Mouse (Mus musculus) adipocyte (in vitro differentiated cells): ENCODE measurements around the gene Pex3.
A peak's percentile ranks its signal among the peaks of the same experiment; 100 is the strongest.

Experiments
- DNase-seq: peaks from one replicate; pipeline ENCODE4 v3.0.0-alpha.2; 2016; ENCODE audit warnings: low spot score

The Pex3 gene

GRCm38 (mm10) chr10:13552646-13553497, at the start of gene Pex3, which contains the start of gene Adat2:
Gene Pex3, minus strand, starts transcription at chr10:13553142.
Gene Adat2, plus strand, starts transcription at chr10:13552894.
- DNase-seq = peak; percentile 89

DNA sequence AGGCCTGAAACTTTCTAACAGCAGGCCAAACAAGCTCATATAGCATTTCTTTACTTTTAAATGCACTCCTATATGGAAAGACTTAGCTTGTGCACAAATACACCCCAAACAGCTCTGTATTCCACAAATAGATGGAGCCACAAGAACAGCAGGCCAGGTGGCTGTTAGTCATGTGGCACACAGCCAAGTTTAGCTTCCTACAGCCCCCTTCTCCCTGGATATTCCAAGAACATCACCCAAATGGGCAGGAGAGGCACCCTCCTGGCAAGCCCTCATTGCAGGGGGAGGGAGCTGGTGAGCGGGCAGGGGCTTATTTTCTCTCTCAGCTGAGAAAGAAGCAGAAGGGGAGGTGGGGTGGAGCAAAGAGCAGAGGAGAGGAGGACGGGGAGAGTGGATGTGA, 48.0 kb upstream of the Pex3 start:
- no peak for DNase-seq

DNA sequence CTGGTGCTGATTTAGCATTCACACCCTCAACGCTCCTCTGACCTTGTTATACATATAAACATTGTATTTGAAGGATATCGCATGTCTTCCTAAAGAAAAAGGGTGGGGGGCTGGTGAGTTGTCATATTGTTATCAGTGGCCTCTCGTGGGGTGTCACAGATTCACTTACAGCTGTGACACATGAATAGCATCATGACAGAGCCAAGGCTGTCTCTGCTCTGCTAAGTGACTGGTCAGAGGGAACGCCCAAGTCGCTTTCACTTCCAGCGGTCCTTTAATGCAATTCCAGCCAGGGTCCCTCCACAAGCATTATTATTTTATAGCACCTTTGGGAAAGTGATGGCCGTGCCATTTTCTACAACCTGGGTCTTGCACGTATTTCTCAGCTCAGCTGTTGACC, 44.5 kb upstream of the Pex3 start:
- no peak for DNase-seq

DNA sequence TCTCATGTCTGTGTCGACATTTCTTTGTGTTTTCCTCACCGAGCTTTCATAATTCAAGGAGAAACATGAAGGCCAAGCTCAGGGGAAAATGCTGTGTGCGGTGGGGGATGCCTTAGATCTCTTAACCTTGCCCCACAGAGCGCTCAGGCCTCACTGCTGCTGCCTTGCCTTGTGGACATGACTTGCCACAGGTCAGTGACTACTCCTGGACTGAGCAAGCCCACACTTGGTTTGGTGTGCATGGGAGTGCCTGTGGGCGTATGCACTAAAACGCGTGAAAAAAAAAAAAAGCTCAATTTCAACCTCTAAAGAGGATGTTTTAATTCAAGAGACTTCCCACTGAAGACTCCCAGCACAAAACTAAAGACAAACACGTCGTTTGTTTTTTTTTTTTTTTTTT, 43.9 kb upstream of the Pex3 start:
- DNase-seq = no peak

DNA sequence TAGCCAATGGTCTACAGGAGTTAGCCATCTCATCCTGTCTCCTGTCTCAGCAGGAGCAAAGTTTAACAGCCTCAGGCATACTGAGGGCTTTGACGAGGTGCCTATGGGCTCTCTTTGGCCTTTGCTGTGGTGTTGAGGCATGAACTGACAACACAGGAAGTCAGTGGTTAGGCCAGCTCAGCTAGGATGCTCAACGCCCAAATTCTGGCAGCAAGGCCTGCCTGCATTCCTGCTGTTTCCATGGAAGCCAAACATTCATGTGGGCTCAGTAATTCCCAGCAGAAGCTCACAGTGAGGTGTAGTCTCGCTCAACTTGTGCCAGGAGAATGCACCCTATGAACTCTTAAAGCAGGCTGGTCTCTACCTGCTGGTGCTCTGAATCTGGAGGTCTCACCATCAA, 43.1 kb upstream of the Pex3 start:
- peak; percentile 9 for DNase-seq

DNA sequence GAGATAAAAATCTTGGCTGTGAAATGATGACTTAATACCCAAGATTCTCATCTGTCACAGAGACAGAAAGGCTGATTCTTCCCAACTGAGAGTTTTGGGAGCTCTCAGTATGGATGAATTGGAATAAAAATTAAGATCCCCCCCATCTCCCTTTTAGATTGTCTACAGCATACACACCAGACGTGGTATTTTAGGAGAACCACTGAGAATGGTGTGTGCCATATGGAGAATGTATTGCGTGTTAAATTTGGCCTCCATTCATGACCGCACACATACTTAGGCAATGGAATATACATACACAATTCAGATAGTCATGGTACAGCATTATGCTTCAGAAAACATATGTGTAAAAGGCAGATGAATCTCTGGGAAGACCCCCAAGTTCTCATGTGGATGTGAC, 40.6 kb upstream of the Pex3 start:
- DNase-seq = no peak

- DNase-seq = no peak
Observed at GRCm38 (mm10) chr10:13592196-13592595, 39.3 kb upstream of the Pex3 start.

- DNase-seq = no peak
Observed at GRCm38 (mm10) chr10:13587914-13588313, 35.0 kb upstream of the Pex3 start.

DNA sequence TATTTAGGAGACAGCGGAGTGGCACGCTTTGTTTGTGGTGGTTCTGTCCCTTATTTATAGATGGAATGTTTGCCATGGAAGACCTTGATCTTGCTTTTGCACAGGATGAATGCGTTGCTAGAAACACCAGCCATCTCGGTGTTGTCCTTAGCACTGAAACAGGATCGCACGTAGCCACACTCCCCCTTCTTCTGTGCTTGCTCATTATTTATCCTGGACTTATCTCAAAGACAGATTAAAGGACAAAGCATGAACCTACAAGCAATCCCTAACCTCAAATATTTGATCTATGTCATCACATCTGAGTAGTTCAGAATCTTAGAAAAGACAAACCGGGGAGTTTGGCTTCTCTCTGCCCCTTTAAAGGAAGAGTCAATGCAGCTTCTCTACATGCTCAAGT, 24.2 kb upstream of the Pex3 start:
- DNase-seq = no peak

- no peak for DNase-seq
Observed at GRCm38 (mm10) chr10:13572410-13572809, 19.5 kb upstream of the Pex3 start.

- DNase-seq = peak; percentile 25
Observed at GRCm38 (mm10) chr10:13572003-13572402, 19.1 kb upstream of the Pex3 start.

DNA sequence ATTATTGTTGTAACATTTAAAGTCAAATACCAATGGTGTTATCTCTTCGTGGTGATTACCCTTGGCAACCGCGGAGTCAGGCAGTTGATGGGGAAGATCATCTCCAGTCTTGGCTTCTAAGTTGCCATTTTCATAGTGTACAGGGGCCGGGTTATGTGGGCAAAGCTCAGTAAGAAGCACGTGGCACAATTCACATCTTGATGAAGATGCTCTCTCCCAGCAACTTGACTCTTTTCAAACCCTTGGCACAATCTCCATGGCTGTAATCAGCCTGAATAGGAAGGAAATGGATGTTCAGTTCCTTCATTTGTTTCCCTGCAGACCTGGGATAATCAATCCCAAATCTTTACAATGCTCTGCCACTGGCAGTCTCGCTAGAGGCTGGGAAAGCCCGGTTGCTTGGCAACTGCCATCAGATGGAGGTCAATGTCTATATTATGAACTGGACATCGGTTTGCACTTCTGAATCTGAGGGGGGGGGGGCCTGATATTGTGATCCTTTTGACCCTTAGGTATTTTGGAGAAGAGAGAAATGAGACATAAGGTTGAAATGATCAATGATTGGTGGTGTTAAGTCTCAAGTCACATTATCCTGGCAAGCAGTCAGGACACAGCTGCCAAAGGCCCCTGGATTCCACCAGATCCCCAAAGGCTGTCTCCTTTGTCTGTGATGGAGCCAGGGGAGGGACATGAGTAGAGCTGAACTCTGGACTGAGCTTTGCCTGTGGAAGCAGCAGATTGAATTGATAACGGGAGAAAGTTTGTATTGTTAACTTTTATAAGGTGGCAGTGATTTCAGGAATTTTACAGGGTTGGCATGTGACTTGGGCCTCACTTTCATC, 18.0 kb upstream of the Pex3 start:
- no peak for DNase-seq

- DNase-seq = no peak
Observed at GRCm38 (mm10) chr10:13569818-13570217, 16.9 kb upstream of the Pex3 start.

- DNase-seq = no peak
Observed at GRCm38 (mm10) chr10:13566393-13566792, 13.5 kb upstream of the Pex3 start.

DNA sequence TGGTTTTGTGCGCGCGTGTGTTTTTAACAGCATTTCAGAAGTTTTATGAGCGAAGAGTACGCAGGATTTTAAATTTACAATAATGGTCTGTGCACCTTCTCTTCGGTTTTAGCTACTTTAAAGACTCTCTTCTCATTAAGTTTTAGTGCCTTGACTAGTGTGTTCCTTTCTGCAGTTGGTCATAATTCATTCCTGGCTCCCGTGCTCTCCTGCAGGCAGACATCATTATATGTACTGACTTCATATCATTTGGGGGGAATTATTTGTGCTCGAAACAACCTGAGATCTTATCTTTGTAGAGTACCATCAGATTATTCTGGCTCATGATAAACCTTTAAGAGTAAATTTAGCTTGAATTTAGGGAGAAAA, 12.1 kb upstream of the Pex3 start:
- DNase-seq = no peak

DNA sequence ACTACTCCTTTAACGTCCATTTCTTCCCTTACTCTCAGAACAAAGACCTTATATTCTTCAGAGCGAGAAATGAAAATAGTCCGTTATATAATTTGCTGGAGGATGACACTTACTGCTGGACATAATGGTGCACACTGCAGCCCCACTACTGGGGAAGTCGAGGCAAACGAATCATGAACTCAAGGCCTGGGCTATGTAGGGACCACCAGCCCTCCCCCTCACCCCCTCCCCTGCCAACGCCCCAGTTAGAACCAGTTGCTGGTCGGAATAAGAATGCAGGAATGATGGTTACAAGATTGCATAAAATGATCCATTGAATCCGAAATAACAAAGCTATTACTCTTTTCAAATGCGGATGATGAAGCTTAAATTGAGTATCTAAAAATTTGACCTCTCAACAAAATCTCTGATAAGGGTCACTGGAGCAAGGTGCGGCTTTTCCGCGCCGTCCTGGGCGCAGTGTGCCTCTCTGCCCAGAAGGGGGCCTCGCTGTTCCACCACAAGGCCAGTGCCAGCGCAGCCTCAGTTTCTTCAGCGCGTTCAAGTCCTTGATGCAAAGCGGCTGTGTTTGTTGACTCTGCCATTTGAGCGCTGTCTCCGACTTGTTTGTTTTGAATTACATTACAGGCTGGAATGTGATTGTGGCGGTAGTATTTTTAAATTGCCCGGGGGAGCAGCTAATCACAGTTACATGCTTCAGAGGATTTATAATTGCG, 11.6 kb upstream of the Pex3 start:
- no peak for DNase-seq

- no peak for DNase-seq
Observed at GRCm38 (mm10) chr10:13560014-13560674, 7.2 kb upstream of the Pex3 start.

- no peak for DNase-seq
Observed at GRCm38 (mm10) chr10:13554316-13554715, 1.4 kb upstream of the Pex3 start.

DNA sequence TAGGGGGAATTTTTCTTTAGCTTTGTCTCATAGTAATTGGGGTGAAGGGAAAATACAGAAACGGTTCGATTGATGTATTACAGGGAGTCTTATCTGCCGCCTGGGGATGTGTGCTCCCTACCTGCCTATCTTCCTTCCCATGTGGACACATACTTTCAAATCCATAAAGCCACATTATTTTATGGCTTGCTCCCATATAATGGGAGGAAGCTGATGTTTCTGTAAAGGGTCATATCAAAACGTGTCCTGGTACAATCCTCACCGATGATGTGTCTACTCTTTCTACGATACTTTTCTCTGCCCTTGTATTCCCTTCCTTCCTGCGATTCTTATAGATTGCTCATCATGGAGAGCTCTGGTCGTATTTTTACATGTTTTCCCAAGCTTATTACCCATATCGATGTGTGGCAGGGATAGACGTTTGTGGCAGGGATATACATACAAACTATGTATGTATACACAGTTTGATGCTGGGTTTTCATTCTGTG, 600 bp upstream of the Pex3 start:
- DNase-seq = no peak

GRCm38 (mm10) chr10:13541721-13542120, 11.2 kb downstream of the Pex3 start:
- DNase-seq = no peak

- DNase-seq = no peak
Observed at GRCm38 (mm10) chr10:13539769-13540333, 13.1 kb downstream of the Pex3 start.
